Mouse (Mus musculus) small intestine, adult 2 months (tissue): ENCODE results near the gene Rfxank.

ENCODE experiments used
- CTCF ChIP-seq: fragments of 200-500 bp; IDR thresholded peaks from 2 replicates; pipeline ENCODE4 v1.5.1; 2012; ENCODE audit warnings: low read depth, mild to moderate bottlenecking, control low read depth, inconsistent platforms, low read length, moderate library complexity, mixed read lengths; ENCODE audit not compliant: insufficient replicate concordance, insufficient read length; ENCODE audit errors: extremely low read depth
- POLR2A ChIP-seq: fragments of 200-500 bp; IDR thresholded peaks from 2 replicates; pipeline ENCODE4 v1.6.1; 2012; ENCODE audit warnings: low read depth, mild to moderate bottlenecking, control low read depth, inconsistent platforms, low read length, moderate library complexity

DNA sequence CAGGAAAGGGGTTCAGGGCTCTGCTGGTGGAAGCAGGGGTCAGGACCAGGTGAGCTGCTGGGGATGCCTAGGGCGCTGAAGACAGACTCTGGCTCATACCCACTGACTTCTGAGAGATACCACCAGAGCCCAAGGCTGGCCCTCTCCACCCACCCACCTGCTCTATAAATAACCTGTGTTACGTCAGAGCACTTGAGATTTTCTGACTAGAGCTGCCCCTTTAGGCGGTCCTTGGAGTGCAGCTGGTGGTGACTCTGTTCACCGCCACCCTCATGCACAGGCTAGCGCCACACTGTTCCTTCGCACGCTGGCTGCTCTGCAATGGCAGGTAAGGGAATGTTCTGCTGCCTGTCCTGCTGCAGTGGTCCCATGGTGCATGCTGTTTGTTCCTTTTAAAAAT lies 35.1 kb upstream of the Rfxank start:
- TF ChIP-seq CTCF (no peak), POLR2A (no peak)
